Mouse (Mus musculus): ENCODE measurements around the gene Dpy30.

DNA sequence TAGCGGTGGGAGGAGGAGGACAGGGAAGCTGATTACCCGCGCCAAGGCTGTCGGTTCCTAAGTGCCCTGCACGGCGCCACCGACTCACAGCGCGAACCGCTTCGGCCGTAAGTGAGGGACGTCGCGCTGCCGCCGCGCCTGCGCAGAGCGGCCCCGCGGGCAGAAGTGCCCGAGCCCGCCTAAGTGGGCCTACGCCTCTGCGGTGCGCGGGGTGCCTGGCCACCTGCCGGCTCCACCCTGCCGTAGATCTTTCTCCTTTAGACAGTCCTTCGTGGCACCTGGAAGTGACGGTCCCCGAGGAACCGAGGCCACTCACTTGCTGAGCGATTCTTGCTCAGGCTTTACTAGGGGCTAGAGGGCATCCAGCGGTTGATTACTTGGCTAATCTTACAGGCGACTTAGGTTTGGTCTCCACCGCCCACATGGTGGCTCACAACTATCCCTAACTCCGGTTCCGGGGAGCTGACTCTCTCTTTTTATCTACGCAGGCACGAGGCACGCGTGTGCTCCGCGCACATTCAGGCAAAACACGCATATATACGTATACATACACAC lies 7.4 kb downstream of the Dpy30 start:
- no peak for TF ChIP-seq CTCF (IDR thresholded peaks at IDR 0.05 in 2 of 3, conservative IDR thresholded peaks at IDR 0.05 in 1 of 3; ENCODE audit: control insufficient read depth in 1 of 3, insufficient read depth in 1 of 3, low read depth in 2 of 3, low read length in 3 of 3, poor library complexity in 1 of 3, severe bottlenecking in 1 of 3)
- no peak for TF ChIP-seq ZKSCAN1 (IDR thresholded peaks at IDR 0.05; ENCODE audit: low read depth, low read length)
- TF ChIP-seq POLR2A (IDR thresholded peaks at IDR 0.05; ENCODE audit: control insufficient read depth in 1 of 2, insufficient read depth in 1 of 2, low read depth in 1 of 2, low read length in 2 of 2, poor library complexity in 1 of 2), result peak; percentile 94 to 97
- peak; percentile 38 for TF ChIP-seq SIN3A (IDR thresholded peaks at IDR 0.05; ENCODE audit: low read length)
- TF ChIP-seq GABPA (IDR thresholded peaks at IDR 0.05; ENCODE audit: low read depth, low read length), result no peak
- no peak for TF ChIP-seq EP300 (IDR thresholded peaks at IDR 0.05; ENCODE audit: low read depth in 1 of 2, low read length in 2 of 2)
- no peak for TF ChIP-seq USF2 (IDR thresholded peaks at IDR 0.05; ENCODE audit: borderline replicate concordance in 1 of 2, insufficient read depth in 1 of 2, low read depth in 1 of 2, low read length in 2 of 2)
- TF ChIP-seq GATA1 (IDR thresholded peaks at IDR 0.05; ENCODE audit: low read depth, low read length), result no peak
- no peak for TF ChIP-seq CHD1 (IDR thresholded peaks at IDR 0.05; ENCODE audit: low read depth, low read length)
- TF ChIP-seq TBP (IDR thresholded peaks at IDR 0.05; ENCODE audit: low read depth, low read length), result peak; percentile 81
